Mouse (Mus musculus): ENCODE results near the gene BC052040.

GRCm38 (mm10) chr2:115563436-115564093 is 18.0 kb upstream of the BC052040 start:
- TF ChIP-seq CTCF (conservative IDR thresholded peaks at IDR 0.05; ENCODE audit: low read length) = no peak
- TF ChIP-seq POU5F1 (IDR thresholded peaks at IDR 0.05; ENCODE audit: borderline replicate concordance, low read length) = no peak
- TF ChIP-seq NANOG (IDR thresholded peaks at IDR 0.05; ENCODE audit: borderline replicate concordance, low read length) = no peak
